Mouse (Mus musculus) CD8-positive naive resting alpha-beta T cell, adult 57 days (primary cell): Measurements from ENCODE around the gene Slc25a53. TPM values are rescaled to one million over a fixed set of nuclear protein-coding genes. Genes with fewer than 3 reads are reported as not detected.

ENCODE experiments used
- total RNA-seq: library from RNA; stranded (reverse); gene quantifications from one replicate; pipeline ENCODE4 v1.2.4, GENCODE M21; 2023

Slc25a53 gene
- 35.6 TPM for total RNA-seq

GRCm38 (mm10) chrX:137038000-137038483, at the start of gene Slc25a53:
Slc25a53 (minus strand) TSS chrX:137038302.

DNA sequence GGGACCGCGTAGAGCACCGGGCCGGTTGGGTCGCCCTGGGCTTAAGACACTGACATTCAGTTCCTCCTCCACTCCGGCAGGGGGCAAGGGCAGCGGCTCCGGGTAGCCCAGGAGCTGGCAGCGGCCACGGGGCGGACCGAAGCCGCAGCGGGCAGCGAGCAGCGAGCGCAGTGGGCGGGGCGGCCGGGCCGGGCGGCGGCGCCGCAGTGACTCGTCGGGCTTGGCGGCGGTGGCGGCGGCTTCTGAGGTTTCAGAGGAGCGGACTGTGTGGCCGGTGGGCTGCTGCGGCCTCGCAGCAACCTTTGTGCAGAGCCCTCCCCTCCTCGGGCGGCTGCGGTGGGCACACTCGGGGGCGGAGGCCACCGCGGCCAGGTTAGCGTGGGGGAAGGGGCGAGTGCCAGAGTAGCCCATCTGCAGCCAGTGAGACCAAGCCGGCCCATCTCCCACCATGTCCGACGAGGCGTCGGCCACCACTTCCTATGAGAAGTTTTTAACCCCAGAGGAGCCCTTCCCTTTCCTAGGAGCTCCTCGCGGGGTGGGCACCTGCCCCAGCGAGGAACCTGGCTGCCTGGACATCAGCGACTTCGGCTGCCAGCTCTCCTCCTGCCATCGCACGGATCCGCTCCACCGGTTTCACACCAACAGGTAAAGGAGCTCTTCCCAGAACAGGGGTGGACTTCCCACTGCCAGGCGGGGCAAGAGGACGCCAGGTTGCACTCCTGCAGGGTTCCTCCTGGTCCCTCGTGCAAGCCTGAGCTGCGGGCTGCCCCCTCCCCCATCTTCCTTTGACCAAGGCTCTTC, 11.5 kb upstream of the Slc25a53 start, which contains the start of gene Fam199x:
Fam199x (plus strand) TSS at position 170 of the 801 bp plus-strand sequence.

GRCm38 (mm10) chrX:136992978-136993547, 45.0 kb downstream of the Slc25a53 start, which contains the start of gene Zcchc18:
Zcchc18 (plus strand) TSS chrX:136993155.

GRCm38 (mm10) chrX:136976424-136977084, 61.5 kb downstream of the Slc25a53 start, which contains the start of the genes Tmsb15l and Tmsb15b1:
Tmsb15l (minus strand) TSS chrX:136976869.
Tmsb15b1 (minus strand) TSS chrX:136976874.

DNA sequence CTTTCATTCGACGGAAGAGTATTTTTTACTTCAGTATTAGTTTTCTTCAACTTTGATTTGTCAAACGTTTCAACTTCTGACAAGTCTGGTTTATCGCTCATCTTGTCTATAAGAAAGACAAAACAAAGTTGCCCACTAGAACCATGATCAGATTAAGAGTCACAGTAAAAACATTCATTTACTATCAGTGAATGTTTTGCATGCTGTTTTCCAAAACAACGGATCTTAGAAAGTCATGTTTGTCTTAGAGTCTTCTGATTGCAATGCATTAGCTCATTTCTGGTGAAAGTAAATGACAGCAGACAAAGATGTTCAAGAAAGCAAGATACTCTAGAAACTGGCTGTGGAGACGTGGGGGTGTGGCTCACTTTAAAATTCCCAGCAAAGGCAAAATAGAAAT, 62.7 kb downstream of the Slc25a53 start, which contains the start of gene Tmsb15b2:
Tmsb15b2 (minus strand) TSS at position 101 of the 400 bp plus-strand sequence.

Other genes with a start within 250 kb of the Slc25a53 start
- 4.7 TPM for gene Plp1, start 215.6 kb downstream of the Slc25a53 start, total RNA-seq
- not detected for gene Rab9b, start 169.5 kb downstream of the Slc25a53 start, total RNA-seq
- not detected for gene H2bfm, start 111.0 kb downstream of the Slc25a53 start, total RNA-seq
- 33.4 TPM for gene Tmsb15b2, start 62.8 kb downstream of the Slc25a53 start, total RNA-seq
- gene Tmsb15l, start 61.4 kb downstream of the Slc25a53 start, total RNA-seq: not detected
- 9.3 TPM for gene Tmsb15b1, start 61.4 kb downstream of the Slc25a53 start, total RNA-seq
- gene Zcchc18, start 45.1 kb downstream of the Slc25a53 start, total RNA-seq: 4.9 TPM
- gene Fam199x, start 11.3 kb upstream of the Slc25a53 start, total RNA-seq: 7.4 TPM
- not detected for gene Esx1, start 83.8 kb upstream of the Slc25a53 start, total RNA-seq